Mouse (Mus musculus) midbrain, embryonic 16.5 days (tissue): ENCODE measurements around the gene Fzd7. TPM values are rescaled to one million over a fixed set of nuclear protein-coding genes. Genes with fewer than 3 reads are reported as not detected.

ENCODE experiments used
- ATAC-seq: fragments of 200-750 bp; cut with Nextera tagmentation; 2 replicates; pipeline ENCODE4 v1.8.0; 2017; ENCODE audit warnings: moderate TSS enrichment
- H3K27ac ChIP-seq: fragments of 300-500 bp; sonication (generic); 2 replicates; pipeline ENCODE4 v1.5.1; 2014; ENCODE audit warnings: mild to moderate bottlenecking, low read length, mixed read lengths
- H3K27me3 ChIP-seq: fragments of 300-500 bp; sonication (generic); 2 replicates; pipeline ENCODE4 v1.6.1; 2014; ENCODE audit warnings: low read depth, low read length, mixed read lengths; ENCODE audit not compliant: control insufficient read depth, insufficient read depth
- H3K36me3 ChIP-seq: fragments of 300-500 bp; sonication (generic); 2 replicates; pipeline ENCODE4 v1.6.1; 2014; ENCODE audit warnings: mild to moderate bottlenecking, low read length, moderate library complexity, mixed read lengths; ENCODE audit not compliant: control insufficient read depth, insufficient read depth
- H3K4me1 ChIP-seq: fragments of 300-500 bp; sonication (generic); 2 replicates; pipeline ENCODE4 v1.6.1; 2014; ENCODE audit warnings: mild to moderate bottlenecking, low read length, mixed read lengths; ENCODE audit not compliant: control insufficient read depth, insufficient read depth
- H3K4me2 ChIP-seq: fragments of 300-500 bp; sonication (generic); 2 replicates; pipeline ENCODE4 v1.6.1; 2014; ENCODE audit warnings: mild to moderate bottlenecking, low read length, mixed read lengths
- H3K4me3 ChIP-seq: fragments of 300-500 bp; sonication (generic); 2 replicates; pipeline ENCODE4 v1.5.1; 2014; ENCODE audit warnings: low read depth, mild to moderate bottlenecking, low read length, moderate library complexity, mixed read lengths
- H3K9ac ChIP-seq: fragments of 300-500 bp; sonication (generic); 2 replicates; pipeline ENCODE4 v1.6.1; 2014; ENCODE audit warnings: low read depth, low read length, mixed read lengths
- H3K9me3 ChIP-seq: fragments of 300-500 bp; sonication (generic); replicated peaks from 2 replicates; pipeline ENCODE4 v1.6.1; 2014; ENCODE audit warnings: mild to moderate bottlenecking, low read length, mixed read lengths; ENCODE audit not compliant: control insufficient read depth, poor library complexity, severe bottlenecking
- WGBS: fragments of 180-500 bp; shearing (Covaris S2); extraction: QIAGEN DNeasy Blood & Tissue Kit; methylation state at CpG from one replicate; pipeline ENCODE4 v1.1.7; 2014; 5-methylcytosine and 5-hydroxymethylcytosine counted together
- polyA plus RNA-seq: library from polyadenylated mRNA; unstranded; fragments of >200 nt; fragmentation: Nextera tagmentation; extraction: Ambion mirVana; gene quantifications from 2 replicates; pipeline ENCODE4 v1.2.1, GENCODE M21; 2015

The Fzd7 gene
- polyA plus RNA-seq, 1 experiment from 2014 or later: 3.2 TPM

DNA sequence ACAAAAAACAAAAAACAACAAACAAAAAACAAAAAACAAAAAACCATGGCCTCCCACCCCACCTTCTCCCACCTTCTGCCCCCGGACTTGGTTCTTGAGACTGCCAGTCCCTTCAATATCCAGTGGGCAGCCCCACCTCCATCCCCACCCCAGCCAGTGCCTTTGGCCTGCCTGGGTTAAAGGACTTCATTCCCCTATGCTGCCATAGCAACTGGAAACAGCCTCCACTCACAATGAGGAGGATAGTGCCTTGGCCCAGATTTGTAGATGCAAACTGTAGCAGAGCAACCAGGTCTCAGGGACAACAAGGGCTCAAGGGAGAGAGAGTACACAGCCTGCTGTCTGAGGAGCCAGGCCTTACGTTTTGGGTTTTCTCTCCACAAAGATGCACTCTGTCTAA is 41.8 kb downstream of the Fzd7 start:
- Histone ChIP-seq H3K27me3 (no peaks in the 10 kb centered on the region), H3K4me2 (no peak overlapping the region), H3K4me3 (no peak overlapping the region), H3K36me3 (no peaks in the 10 kb centered on the region), H3K9ac (no peak overlapping the region), H3K4me1 (peaks cover 6% of the 10 kb centered on the region), H3K27ac (peak overlapping the region; percentile 35; the same call in 1 of the 2 replicates), H3K9me3 (no peaks in the 10 kb centered on the region)
- WGBS: 10% methylated on average over 2 of the region's 2 CpGs
- peak; percentile 85 for ATAC-seq

DNA sequence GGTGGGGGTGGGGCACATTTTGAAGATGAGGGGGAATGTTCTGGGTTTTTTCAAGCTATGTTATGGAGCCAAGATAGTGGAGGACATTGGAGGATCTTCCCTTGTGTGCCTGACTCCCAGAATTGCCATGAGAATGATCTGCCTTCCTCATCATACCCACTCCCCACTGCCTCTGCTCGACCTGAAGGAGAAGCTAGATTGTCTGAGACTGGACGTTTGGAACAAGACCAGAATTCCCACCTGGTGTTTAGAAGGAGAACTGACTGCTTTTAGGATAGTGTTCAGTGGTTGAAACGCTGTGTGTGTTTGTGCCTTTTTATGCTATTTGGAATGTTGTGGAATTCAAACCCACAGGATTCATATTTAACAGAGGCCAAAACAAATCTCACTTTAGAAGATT is 42.5 kb downstream of the Fzd7 start:
- Histone ChIP-seq H3K9ac (no peak overlapping the region), H3K9me3 (no peaks in the 10 kb centered on the region), H3K4me3 (no peak overlapping the region), H3K4me1 (peaks cover 6% of the 10 kb centered on the region), H3K27me3 (no peaks in the 10 kb centered on the region), H3K36me3 (no peaks in the 10 kb centered on the region), H3K4me2 (no peak overlapping the region), H3K27ac (no peak overlapping the region)
- WGBS: 56% methylated on average over 3 of the region's 3 CpGs
- ATAC-seq: no peak

DNA sequence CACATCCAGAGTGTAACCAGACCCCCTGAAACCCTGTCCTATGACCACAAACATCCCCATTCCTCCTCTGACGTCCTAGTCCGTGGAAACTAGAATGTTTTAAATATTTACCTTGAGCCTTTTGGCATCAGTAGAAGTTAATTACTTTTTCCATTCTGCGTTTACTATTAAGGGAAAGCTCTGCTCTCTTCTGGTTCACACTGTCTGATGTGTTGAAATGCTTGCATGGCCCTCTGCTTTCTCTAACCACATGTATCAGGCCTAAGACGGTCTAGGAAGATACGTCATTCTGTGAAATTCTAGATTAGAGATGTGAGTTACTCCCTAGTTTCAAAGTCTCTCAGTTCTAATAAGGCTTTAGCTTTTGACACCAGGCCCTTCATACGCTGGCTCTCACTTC is 45.0 kb downstream of the Fzd7 start:
- no peaks in the 10 kb centered on the region for H3K36me3 ChIP-seq
- H3K9me3 ChIP-seq: no peaks in the 10 kb centered on the region
- H3K4me3 ChIP-seq: no peak overlapping the region
- no peak overlapping the region for H3K9ac ChIP-seq
- H3K27me3 ChIP-seq: no peaks in the 10 kb centered on the region
- H3K27ac ChIP-seq: no peak overlapping the region
- ATAC-seq: no peak
- H3K4me1 ChIP-seq: peaks cover 6% of the 10 kb centered on the region
- H3K4me2 ChIP-seq: no peak overlapping the region
- WGBS: 95% methylated on average over 6 of the region's 6 CpGs

DNA sequence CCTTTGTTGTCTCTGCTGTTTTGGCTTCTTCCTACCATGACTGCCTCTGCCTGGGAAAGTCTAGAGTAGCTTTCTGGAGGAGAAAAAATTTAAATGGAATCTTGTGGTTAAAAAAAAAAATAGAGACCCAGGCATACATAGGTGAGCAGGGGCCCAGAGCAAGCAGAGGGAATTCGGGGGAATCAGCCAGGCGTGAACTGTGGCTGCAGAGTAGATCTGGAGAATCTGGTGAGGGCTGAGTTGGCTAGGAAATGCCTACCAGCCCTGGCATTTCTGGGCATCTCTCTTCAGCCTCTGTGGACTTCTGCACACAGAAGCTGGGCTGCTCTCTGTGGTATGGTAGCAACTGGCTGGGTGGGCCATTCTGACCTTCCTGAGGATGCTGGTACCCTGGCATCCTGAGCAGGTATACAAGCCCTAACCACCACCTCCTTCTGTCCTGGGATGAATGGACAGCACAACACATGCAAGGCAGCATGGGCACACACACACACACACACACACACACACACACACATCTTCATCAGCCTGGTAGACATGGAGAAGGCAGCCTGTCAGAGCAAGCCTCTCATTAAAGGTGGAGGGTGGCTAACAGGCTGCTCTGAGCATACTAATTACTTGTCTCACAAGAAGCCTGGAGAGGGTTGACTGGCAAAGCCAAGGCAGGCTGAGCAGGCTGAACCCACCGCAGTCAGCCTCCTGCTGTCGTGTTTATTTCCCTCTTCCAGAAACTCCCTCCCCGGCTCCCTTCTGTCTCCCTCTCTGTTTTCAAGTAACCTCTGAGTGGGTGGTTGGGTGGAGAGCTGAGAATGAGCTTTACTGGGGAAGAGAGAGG is 53.0 kb downstream of the Fzd7 start:
- WGBS: 18% methylated on average over 5 of the region's 5 CpGs

More for the DNA sequence above, 53.0 kb downstream of the Fzd7 start:
- H3K27me3 ChIP-seq: no peaks in the 10 kb centered on the region
- H3K4me1 ChIP-seq: peaks cover 13% of the 10 kb centered on the region
- H3K4me2 ChIP-seq: no peak overlapping the region
- H3K9me3 ChIP-seq: no peaks in the 10 kb centered on the region
- H3K36me3 ChIP-seq: no peaks in the 10 kb centered on the region
- no peak overlapping the region for H3K4me3 ChIP-seq
- ATAC-seq: peak; percentile 87
- no peak overlapping the region for H3K9ac ChIP-seq
- H3K27ac ChIP-seq: peak overlapping the region; percentile 12

Other genes starting within 250 kb of the Fzd7 start
- gene Als2, start 245.2 kb upstream of the Fzd7 start, polyA plus RNA-seq: 23.5 and 24.0 TPM in 2 replicates
- 1.5 and 2.2 TPM in 2 replicates for gene Cdk15, start 225.5 kb upstream of the Fzd7 start, polyA plus RNA-seq
- 11.8 and 14.1 TPM in 2 replicates for gene Gm973, start 33.8 kb downstream of the Fzd7 start, polyA plus RNA-seq
- gene Sumo1, start 188.4 kb downstream of the Fzd7 start, polyA plus RNA-seq: 332 and 347 TPM in 2 replicates
- 139 and 149 TPM in 2 replicates for gene Nop58, start 202.5 kb downstream of the Fzd7 start, polyA plus RNA-seq